Comparison of ENCODE assay signal across 27 mouse cellular contexts in genomic region chr9:50666442-50666841, GRCm38 (mm10). TPM values are rescaled to one million over a fixed set of nuclear protein-coding genes. Genes with fewer than 3 reads are reported as not detected.
DNase-seq lines count a peak whose midpoint lies in the region; ATAC-seq lines count a peak whose summit lies in the region.
"Had no signal": no experiment of that assay in that cellular context is flagged by ENCODE, and none has a peak within 500 bp of the region (broad histone marks: within the 10 kb centered on the region; RNA-seq: fewer than 3 reads in every experiment).

No protein-coding gene starts in this region.

- ATAC-seq in liver, embryonic 12.5 days, result peak; percentile 52
- peak; percentile 26 for ATAC-seq in megakaryocyte progenitor cell, adult 5-6 weeks (replicated peaks; ENCODE audit: poor library complexity)
- ATAC-seq: CD4-positive, CD25-positive, alpha-beta regulatory T cell, adult 4 months; forebrain, embryonic 14.5 days; forebrain, embryonic 16.5 days had no signal

- no peak overlapping the region for H3K9ac ChIP-seq in liver, embryonic 12.5 days
- H3K9ac ChIP-seq: embryonic facial prominence, embryonic 13.5 days; embryonic facial prominence, embryonic 15.5 days; forebrain, embryonic 12.5 days had no signal

- peaks cover 14% of the 10 kb centered on the region for H3K4me1 ChIP-seq in liver, embryonic 12.5 days
- H3K4me1 ChIP-seq: embryonic facial prominence, embryonic 13.5 days; embryonic facial prominence, embryonic 15.5 days; forebrain, embryonic 10.5 days; forebrain, embryonic 12.5 days had no signal

- intact Hi-C loops in heart, postnatal 25 days (cut with DNase I), result no loop called here

- no peaks in the 10 kb centered on the region for H3K9me3 ChIP-seq in liver, embryonic 12.5 days (replicated peaks)
- H3K9me3 ChIP-seq: embryonic facial prominence, embryonic 13.5 days; embryonic facial prominence, embryonic 15.5 days; forebrain, embryonic 10.5 days; forebrain, embryonic 12.5 days; G1E had no signal

- 48% methylated on average over 6 of the region's 6 CpGs for WGBS in liver, embryonic 12.5 days (ENCODE audit: insufficient replicate concordance)

- H3K27me3 ChIP-seq in liver, embryonic 12.5 days (replicated peaks), result no peaks in the 10 kb centered on the region; the same call in 1 of the 2 replicates
- H3K27me3 ChIP-seq: CH12.LX; embryonic facial prominence, embryonic 13.5 days; embryonic facial prominence, embryonic 15.5 days; forebrain, embryonic 12.5 days had no signal

- no peak overlapping the region for H3K27ac ChIP-seq in liver, embryonic 12.5 days
- H3K27ac ChIP-seq: embryonic facial prominence, embryonic 13.5 days; embryonic facial prominence, embryonic 15.5 days; forebrain, embryonic 10.5 days; forebrain, embryonic 12.5 days had no signal

- H3K36me3 ChIP-seq in liver, embryonic 12.5 days, result no peaks in the 10 kb centered on the region
- H3K36me3 ChIP-seq: G1E had no signal

- 0 out of 2 replicates have a peak overlapping the region, but pooled peaks have one; percentile 8 for H3K4me2 ChIP-seq in liver, embryonic 12.5 days
- H3K4me2 ChIP-seq: embryonic facial prominence, embryonic 13.5 days; embryonic facial prominence, embryonic 15.5 days; forebrain, embryonic 12.5 days had no signal

- H3K4me3 ChIP-seq in liver, embryonic 12.5 days, result no peak overlapping the region
- H3K4me3 ChIP-seq: embryonic facial prominence, embryonic 13.5 days; embryonic facial prominence, embryonic 15.5 days; erythroblast, embryonic 14.5 days; forebrain, embryonic 10.5 days; forebrain, embryonic 12.5 days had no signal

- DNase-seq in heart, adult 11 months, result peak; percentile 69
- DNase-seq in heart, postnatal 25 days (ENCODE audit: low spot score), result no peak
- DNase-seq in liver, result no peak
- no peak for DNase-seq in frontal cortex, postnatal 10 days (ENCODE audit: low spot score in 2 of 2)
- DNase-seq: adrenal gland, adult 2 months; adrenal gland, postnatal 10 days; adrenal gland, postnatal 25 days; B cell, adult 2 months; cerebellum, adult 11 months; cerebellum, adult 18-20 months; cerebellum, adult 8-10 months; cerebellum, adult 9-11 months; cerebellum, postnatal 14 days; cerebellum, postnatal 36 days; embryo, embryonic 11 days had no signal

RNA-seq across cellular contexts. Expression of gene Dlat, which starts 6.9 kb away (rescaled TPM):
- 100 to 1,000 TPM; 436 to 450 TPM for total RNA-seq in heart, postnatal 25 days (2021)
- 47.2 and 47.9 TPM in 2 replicates for polyA plus RNA-seq in liver, embryonic 12.5 days (2016; fragmentation: Nextera tagmentation; extraction: Ambion mirVana)
- 47.2 and 58.0 TPM in 2 replicates for total RNA-seq in megakaryocyte progenitor cell, adult 5-6 weeks (2015)
- 47.9 and 48.0 TPM in 2 replicates for total RNA-seq in megakaryocyte progenitor cell, adult 5-6 weeks (2017)

RNA-seq across cellular contexts. Expression of gene Nkapd1, which starts 49.2 kb away (rescaled TPM):
- 10 to 100 TPM; 13.8 to 14.7 TPM for total RNA-seq in heart, postnatal 25 days (2021)
- 12.5 and 13.1 TPM in 2 replicates for polyA plus RNA-seq in liver, embryonic 12.5 days (2016; fragmentation: Nextera tagmentation; extraction: Ambion mirVana)
- 43.1 and 44.6 TPM in 2 replicates for total RNA-seq in megakaryocyte progenitor cell, adult 5-6 weeks (2015)
- total RNA-seq in megakaryocyte progenitor cell, adult 5-6 weeks (2017), result 42.8 and 68.2 TPM in 2 replicates

RNA-seq across cellular contexts. Expression of gene Pih1d2, which starts 49.3 kb away (rescaled TPM):
- total RNA-seq in heart, postnatal 25 days (2021), result under 1 TPM; 0.39 to 0.52 TPM
- polyA plus RNA-seq in liver, embryonic 12.5 days (2016; fragmentation: Nextera tagmentation; extraction: Ambion mirVana), result 1.9 and 2.4 TPM in 2 replicates
- total RNA-seq in megakaryocyte progenitor cell, adult 5-6 weeks (2015), result 2.4 and 3.0 TPM in 2 replicates
- total RNA-seq in megakaryocyte progenitor cell, adult 5-6 weeks (2017), result 1.9 and 2.9 TPM in 2 replicates

Comparison
In these comparisons a context has a peak if more than half of its experiments do, and no peak if none do; other contexts are left out.
1. RNA of gene Dlat, which starts 6.9 kb away (total RNA-seq): 436 to 450 TPM in heart, postnatal 25 days; 47.2 to 58.0 TPM in megakaryocyte progenitor cell, adult 5-6 weeks; every median in the first group is over 4 times any median in the second.